Mouse (Mus musculus): Measurements from ENCODE around the gene Ppm1n. TPM values are rescaled to one million over a fixed set of nuclear protein-coding genes. Genes with fewer than 3 reads are reported as not detected.
"Not testable (repeated sequence)": the region's sequence is repeated elsewhere in the genome, so short reads cannot be mapped to it uniquely, and the experiment has no call there.

The Ppm1n gene
- total RNA-seq, 1 experiment from 2014 or later = not detected

GRCm38 (mm10) chr7:19295503-19296185 lies 15.8 kb upstream of the Ppm1n start:
- peak; percentile 77 for ATAC-seq (replicated peaks; ENCODE audit: insufficient number of reproducible peaks, low FRiP score, low TSS enrichment, poor library complexity, severe bottlenecking)

- no peak for ATAC-seq (replicated peaks; ENCODE audit: insufficient number of reproducible peaks, low FRiP score, low TSS enrichment, poor library complexity, severe bottlenecking)
Observed at GRCm38 (mm10) chr7:19290969-19291596, 11.2 kb upstream of the Ppm1n start.

GRCm38 (mm10) chr7:19284763-19285162 lies 4.9 kb upstream of the Ppm1n start:
- 0 out of 2 replicates have a peak, but pooled peaks have one; percentile 34 for ATAC-seq (replicated peaks; ENCODE audit: insufficient number of reproducible peaks, low FRiP score, low TSS enrichment, poor library complexity, severe bottlenecking)

GRCm38 (mm10) chr7:19283406-19283804 lies 3.5 kb upstream of the Ppm1n start:
- no peak for ATAC-seq (replicated peaks; ENCODE audit: insufficient number of reproducible peaks, low FRiP score, low TSS enrichment, poor library complexity, severe bottlenecking)

- ATAC-seq (replicated peaks; ENCODE audit: insufficient number of reproducible peaks, low FRiP score, low TSS enrichment, poor library complexity, severe bottlenecking) = peak; percentile 29; the same call in 1 of the 2 replicates
Observed at GRCm38 (mm10) chr7:19282791-19283405, 3.0 kb upstream of the Ppm1n start.

GRCm38 (mm10) chr7:19282385-19282784 lies 2.5 kb upstream of the Ppm1n start, which contains the start of gene Rtn2:
Gene Rtn2, plus strand, starts transcription at chr7:19282624.
- peak; percentile 51 for ATAC-seq (replicated peaks; ENCODE audit: insufficient number of reproducible peaks, low FRiP score, low TSS enrichment, poor library complexity, severe bottlenecking)

- ATAC-seq (replicated peaks; ENCODE audit: insufficient number of reproducible peaks, low FRiP score, low TSS enrichment, poor library complexity, severe bottlenecking) = not testable (repeated sequence)
Observed at GRCm38 (mm10) chr7:19281680-19282304, 1.9 kb upstream of the Ppm1n start.

GRCm38 (mm10) chr7:19279052-19279451 lies 812 bp downstream of the Ppm1n start:
- ATAC-seq (replicated peaks; ENCODE audit: insufficient number of reproducible peaks, low FRiP score, low TSS enrichment, poor library complexity, severe bottlenecking) = no peak

GRCm38 (mm10) chr7:19276253-19276652 lies 3.6 kb downstream of the Ppm1n start:
- no peak for ATAC-seq (replicated peaks; ENCODE audit: insufficient number of reproducible peaks, low FRiP score, low TSS enrichment, poor library complexity, severe bottlenecking)

- peak; percentile 27; the same call in 1 of the 2 replicates for ATAC-seq (replicated peaks; ENCODE audit: insufficient number of reproducible peaks, low FRiP score, low TSS enrichment, poor library complexity, severe bottlenecking)
Observed at GRCm38 (mm10) chr7:19272173-19272764, 7.6 kb downstream of the Ppm1n start.

GRCm38 (mm10) chr7:19271238-19272172 lies 8.4 kb downstream of the Ppm1n start, which contains the start of gene Vasp:
Gene Vasp, minus strand, starts transcription at chr7:19271817.
- ATAC-seq (replicated peaks; ENCODE audit: insufficient number of reproducible peaks, low FRiP score, low TSS enrichment, poor library complexity, severe bottlenecking) = peak; percentile 75

- no peak for ATAC-seq (replicated peaks; ENCODE audit: insufficient number of reproducible peaks, low FRiP score, low TSS enrichment, poor library complexity, severe bottlenecking)
Observed at GRCm38 (mm10) chr7:19270509-19271237, 9.2 kb downstream of the Ppm1n start.

GRCm38 (mm10) chr7:19269721-19270441 lies 10.0 kb downstream of the Ppm1n start:
- ATAC-seq (replicated peaks; ENCODE audit: insufficient number of reproducible peaks, low FRiP score, low TSS enrichment, poor library complexity, severe bottlenecking) = no peak

GRCm38 (mm10) chr7:19268993-19269681 lies 10.7 kb downstream of the Ppm1n start:
- ATAC-seq (replicated peaks; ENCODE audit: insufficient number of reproducible peaks, low FRiP score, low TSS enrichment, poor library complexity, severe bottlenecking) = no peak

- no peak for ATAC-seq (replicated peaks; ENCODE audit: insufficient number of reproducible peaks, low FRiP score, low TSS enrichment, poor library complexity, severe bottlenecking)
Observed at GRCm38 (mm10) chr7:19267051-19267450, 12.8 kb downstream of the Ppm1n start.
